In genomic region chr5:105761848-105762482, GRCm38 (mm10) we compare ENCODE assay signal across 8 mouse cellular contexts.
DNase-seq lines count a peak whose midpoint lies in the region; ATAC-seq lines count a peak whose summit lies in the region.

No protein-coding gene starts in this region.

- H3K9me3 ChIP-seq in heart, embryonic 14.5 days (ENCODE audit: control insufficient read depth, low read length): 0 out of 2 replicates have a peak, but pooled peaks cover 3% of the 10 kb centered on the region
- H3K9me3 ChIP-seq in midbrain, embryonic 16.5 days (replicated peaks; ENCODE audit: control insufficient read depth, low read length, poor library complexity, severe bottlenecking): no peaks in the 10 kb centered on the region

- 0 out of 2 replicates have a peak, but pooled peaks cover 3% of the 10 kb centered on the region for H3K27me3 ChIP-seq in heart, embryonic 14.5 days (ENCODE audit: control insufficient read depth, insufficient read depth, low read length)
- no peaks in the 10 kb centered on the region for H3K27me3 ChIP-seq in midbrain, embryonic 16.5 days (ENCODE audit: control insufficient read depth, insufficient read depth, low read depth, low read length)

- H3K4me1 ChIP-seq in heart, embryonic 14.5 days (ENCODE audit: control insufficient read depth in 2 of 2, insufficient read depth in 2 of 2, low read length in 2 of 2): peaks cover 9 to 11% of the 10 kb centered on the region in 2 experiments
- peaks cover 25% of the 10 kb centered on the region for H3K4me1 ChIP-seq in midbrain, embryonic 16.5 days (ENCODE audit: control insufficient read depth, insufficient read depth, low read length)

- no peaks in the 10 kb centered on the region for H3K36me3 ChIP-seq in heart, embryonic 14.5 days (ENCODE audit: control insufficient read depth, insufficient read depth, low read length)
- H3K36me3 ChIP-seq in midbrain, embryonic 16.5 days (ENCODE audit: control insufficient read depth, insufficient read depth, low read length): no peaks in the 10 kb centered on the region

- intact Hi-C loops in heart, postnatal 25 days (cut with DNase I): no loop called here

- ATAC-seq in heart, embryonic 14.5 days (ENCODE audit: insufficient number of reproducible peaks, insufficient read depth, low FRiP score, low read depth): no peak
- no peak for ATAC-seq in midbrain, embryonic 16.5 days
- no peak for ATAC-seq in erythroid progenitor cell, adult 5-6 weeks (replicated peaks; ENCODE audit: low FRiP score, poor library complexity, severe bottlenecking)

- H3K4me3 ChIP-seq in heart, embryonic 14.5 days (ENCODE audit: control insufficient read depth in 1 of 2, insufficient read depth in 1 of 2, low read depth in 1 of 2, low read length in 2 of 2): no peak overlapping the region
- no peak overlapping the region for H3K4me3 ChIP-seq in midbrain, embryonic 16.5 days (ENCODE audit: low read depth, low read length)

- WGBS in heart, embryonic 14.5 days: 14% methylated on average over 11 of the region's 11 CpGs
- 15% methylated on average over 11 of the region's 11 CpGs for WGBS in midbrain, embryonic 16.5 days

- DNase-seq in heart, adult 18-20 months: peak; percentile 46 to 54
- no peak for DNase-seq in heart, postnatal 25 days (ENCODE audit: low spot score)
- peak; percentile 82 for DNase-seq in embryo, embryonic 10 days (ENCODE audit: low spot score)
- DNase-seq in right cerebral cortex, postnatal 4 days: no peak
- no peak for DNase-seq in cerebellum, adult 9-11 months

- no peak overlapping the region for H3K9ac ChIP-seq in heart, embryonic 14.5 days (ENCODE audit: low read length)
- H3K9ac ChIP-seq in midbrain, embryonic 16.5 days (ENCODE audit: low read depth, low read length): no peak overlapping the region

- 0 out of 2 replicates have a peak overlapping the region, but pooled peaks have one; percentile 19 for H3K4me2 ChIP-seq in heart, embryonic 14.5 days (ENCODE audit: low read length)
- H3K4me2 ChIP-seq in midbrain, embryonic 16.5 days (ENCODE audit: low read length): no peak overlapping the region

- no peak overlapping the region for H3K27ac ChIP-seq in heart, embryonic 14.5 days (replicated peaks in 1 of 2; ENCODE audit: control insufficient read depth in 1 of 2, insufficient read depth in 1 of 2, low read depth in 2 of 2, low read length in 2 of 2)
- H3K27ac ChIP-seq in midbrain, embryonic 16.5 days (ENCODE audit: low read length): 0 out of 2 replicates have a peak overlapping the region, but pooled peaks have one; percentile 35

Comparison
In these comparisons a context has a peak if more than half of its experiments do, and no peak if none do; other contexts are left out.
1. DNase-seq: peak in heart, adult 18-20 months (2 of 2) and embryo, embryonic 10 days (single experiment); none in heart, postnatal 25 days (single experiment), right cerebral cortex, postnatal 4 days (single experiment) and cerebellum, adult 9-11 months (single experiment).